Mouse (Mus musculus): ENCODE measurements around the gene Gm49368. TPM values are rescaled to one million over a fixed set of nuclear protein-coding genes. Genes with fewer than 3 reads are reported as not detected.
"Not testable (repeated sequence)": the region's sequence is repeated elsewhere in the genome, so short reads cannot be mapped to it uniquely, and the experiment has no call there.

Gm49368 gene
- 9.8 and 11.2 TPM in 2 replicates for total RNA-seq (2015)
- total RNA-seq (2017) = 0.81 and 2.3 TPM in 2 replicates

GRCm38 (mm10) chr7:128062456-128062855 lies at the start of gene Gm49368, which contains the start of gene Itgam:
Gene Gm49368, plus strand, starts transcription at chr7:128062683.
Gene Itgam, plus strand, starts transcription at chr7:128062640.
- ATAC-seq (ENCODE audit: poor library complexity, severe bottlenecking) = peak; percentile 61

- ATAC-seq (ENCODE audit: poor library complexity, severe bottlenecking) = no peak
Measured at GRCm38 (mm10) chr7:128013116-128013515, 49.4 kb upstream of the Gm49368 start.

- not testable (repeated sequence) for ATAC-seq (ENCODE audit: poor library complexity, severe bottlenecking)
Measured at GRCm38 (mm10) chr7:128016134-128016533, 46.3 kb upstream of the Gm49368 start.

GRCm38 (mm10) chr7:128016650-128017049 lies 45.8 kb upstream of the Gm49368 start:
- no peak for ATAC-seq (ENCODE audit: poor library complexity, severe bottlenecking)

- ATAC-seq (ENCODE audit: poor library complexity, severe bottlenecking) = peak; percentile 63; the same call in 1 of the 2 replicates
Measured at GRCm38 (mm10) chr7:128018275-128018674, 44.2 kb upstream of the Gm49368 start.

- peak; percentile 83 for ATAC-seq (ENCODE audit: poor library complexity, severe bottlenecking)
Measured at GRCm38 (mm10) chr7:128019187-128019586, 43.3 kb upstream of the Gm49368 start.

- ATAC-seq (ENCODE audit: poor library complexity, severe bottlenecking) = no peak
Measured at GRCm38 (mm10) chr7:128022974-128023373, 39.5 kb upstream of the Gm49368 start.

- ATAC-seq (ENCODE audit: poor library complexity, severe bottlenecking) = no peak
Measured at GRCm38 (mm10) chr7:128023565-128023964, 38.9 kb upstream of the Gm49368 start.

- peak; percentile 57 for ATAC-seq (ENCODE audit: poor library complexity, severe bottlenecking)
Measured at GRCm38 (mm10) chr7:128024364-128024763, 38.1 kb upstream of the Gm49368 start.

GRCm38 (mm10) chr7:128024932-128025331 lies 37.6 kb upstream of the Gm49368 start:
- ATAC-seq (ENCODE audit: poor library complexity, severe bottlenecking) = peak; percentile 6; the same call in 1 of the 2 replicates

GRCm38 (mm10) chr7:128025381-128025780 lies 37.1 kb upstream of the Gm49368 start:
- ATAC-seq (ENCODE audit: poor library complexity, severe bottlenecking) = peak; percentile 88

GRCm38 (mm10) chr7:128031403-128031976 lies 31.0 kb upstream of the Gm49368 start:
- ATAC-seq (ENCODE audit: poor library complexity, severe bottlenecking) = no peak

- ATAC-seq (ENCODE audit: poor library complexity, severe bottlenecking) = no peak
Measured at GRCm38 (mm10) chr7:128032290-128032988, 30.0 kb upstream of the Gm49368 start.

- no peak for ATAC-seq (ENCODE audit: poor library complexity, severe bottlenecking)
Measured at GRCm38 (mm10) chr7:128032989-128033293, 29.5 kb upstream of the Gm49368 start.

- no peak for ATAC-seq (ENCODE audit: poor library complexity, severe bottlenecking)
Measured at GRCm38 (mm10) chr7:128033616-128034015, 28.9 kb upstream of the Gm49368 start.

GRCm38 (mm10) chr7:128042161-128042820 lies 20.2 kb upstream of the Gm49368 start:
- peak; percentile 73 for ATAC-seq (ENCODE audit: poor library complexity, severe bottlenecking)

- no peak for ATAC-seq (ENCODE audit: poor library complexity, severe bottlenecking)
Measured at GRCm38 (mm10) chr7:128044142-128044785, 18.2 kb upstream of the Gm49368 start.

- ATAC-seq (ENCODE audit: poor library complexity, severe bottlenecking) = no peak
Measured at GRCm38 (mm10) chr7:128045640-128046039, 16.8 kb upstream of the Gm49368 start.

- peak; percentile 61 for ATAC-seq (ENCODE audit: poor library complexity, severe bottlenecking)
Measured at GRCm38 (mm10) chr7:128048819-128049218, 13.7 kb upstream of the Gm49368 start.

GRCm38 (mm10) chr7:128049254-128049653 lies 13.2 kb upstream of the Gm49368 start:
- no peak for ATAC-seq (ENCODE audit: poor library complexity, severe bottlenecking)

GRCm38 (mm10) chr7:128050739-128051138 lies 11.7 kb upstream of the Gm49368 start:
- ATAC-seq (ENCODE audit: poor library complexity, severe bottlenecking) = peak; percentile 89

All from megakaryocyte, adult 5-6 weeks (primary cell).